Mouse (Mus musculus): ENCODE measurements around the gene Il34. TPM values are rescaled to one million over a fixed set of nuclear protein-coding genes. Genes with fewer than 3 reads are reported as not detected.

Gene Il34
- polyA plus RNA-seq, 1 experiment from 2014 or later, result 2.0 TPM

DNA sequence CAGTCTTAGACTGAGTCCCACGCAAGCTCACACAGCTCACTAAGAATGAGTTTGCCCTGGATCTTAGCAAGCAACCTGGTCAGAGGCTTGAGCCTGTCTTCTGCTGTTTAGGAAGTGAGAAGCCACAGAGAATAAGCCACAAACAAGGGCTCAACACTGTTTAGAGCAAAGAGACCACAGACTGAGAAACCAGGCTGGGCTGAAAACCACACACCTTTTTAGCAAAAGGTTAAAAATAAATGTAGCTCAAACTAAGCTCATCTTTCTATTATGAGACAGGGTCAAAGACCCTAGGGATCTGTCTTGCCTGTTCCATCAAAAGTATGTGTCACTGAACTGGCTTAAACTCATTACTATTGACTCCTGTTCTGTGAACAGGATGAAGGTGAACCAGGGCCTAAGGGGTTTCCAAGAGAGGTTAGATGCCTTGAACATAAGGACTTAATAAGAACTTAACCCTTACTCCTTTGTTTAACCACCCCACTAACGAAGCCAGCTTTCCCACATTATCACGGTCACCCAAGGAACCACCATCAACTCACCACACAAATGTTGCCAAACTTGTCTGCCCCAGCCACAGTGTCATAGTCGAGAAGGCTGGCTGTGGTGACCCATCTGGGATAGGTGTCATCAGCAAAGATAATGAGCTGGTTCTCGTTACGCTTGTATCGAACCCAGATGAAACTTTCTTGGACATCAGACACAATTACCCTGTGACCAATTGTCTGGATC is 7.5 kb upstream of the Il34 start:
- WGBS, result 92% methylated on average over 7 of the region's 7 CpGs

DNA sequence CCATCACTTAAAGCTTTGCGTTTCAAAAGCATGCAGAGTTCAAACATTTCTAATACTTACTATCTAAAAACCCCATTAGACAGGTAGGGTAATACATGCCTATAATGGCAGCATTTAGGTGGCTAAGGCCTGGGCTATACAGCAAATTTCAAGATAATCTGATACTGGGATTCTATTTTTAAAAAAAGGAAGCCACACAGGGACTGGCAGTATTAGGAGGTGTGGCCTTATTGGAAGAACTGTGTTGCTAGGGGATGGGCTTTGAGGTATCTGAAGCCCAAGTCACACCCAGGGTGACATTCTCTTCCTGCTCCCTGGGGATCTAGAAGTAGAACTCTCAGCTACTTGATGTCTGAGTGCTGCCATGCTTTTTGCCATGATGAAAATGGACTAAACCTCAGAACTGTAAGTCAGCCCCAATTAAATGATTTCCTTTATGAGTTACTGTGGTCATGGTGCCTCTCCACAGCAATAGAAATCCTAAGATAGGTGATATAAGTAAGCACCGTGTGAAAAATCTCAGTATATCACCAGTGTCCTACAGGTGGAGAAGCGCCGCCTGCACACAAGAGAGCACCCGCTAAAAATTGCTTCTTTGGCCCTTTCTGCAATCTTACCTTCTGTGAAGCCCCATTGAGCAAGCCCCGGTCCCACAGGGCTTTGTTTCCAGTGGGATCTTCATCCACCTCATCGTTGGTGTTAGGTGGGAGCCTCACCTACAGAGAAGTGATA is 6.8 kb upstream of the Il34 start:
- H3K27ac ChIP-seq (ENCODE audit: low read length), result no peak overlapping the region
- peaks cover 41% of the 10 kb centered on the region for H3K36me3 ChIP-seq (ENCODE audit: control insufficient read depth, insufficient read depth, low read length)
- H3K4me3 ChIP-seq (ENCODE audit: low read length), result no peak overlapping the region
- H3K9ac ChIP-seq (ENCODE audit: low read depth, low read length), result no peak overlapping the region
- no peaks in the 10 kb centered on the region for H3K9me3 ChIP-seq (ENCODE audit: control insufficient read depth, low read length)
- no peak overlapping the region for H3K4me2 ChIP-seq (ENCODE audit: low read depth, low read length)
- WGBS, result 95% methylated on average over 7 of the region's 7 CpGs
- no peak for ATAC-seq
- H3K27me3 ChIP-seq (replicated peaks; ENCODE audit: control insufficient read depth, insufficient read depth, low read length), result no peaks in the 10 kb centered on the region
- peaks cover 13% of the 10 kb centered on the region; the same call in 1 of the 2 replicates for H3K4me1 ChIP-seq (ENCODE audit: control insufficient read depth, insufficient read depth, low read length)

More for the DNA sequence above, 7.5 kb upstream of the Il34 start:
- Histone ChIP-seq H3K4me1 (ENCODE audit: control insufficient read depth, insufficient read depth, low read length) (peaks cover 13% of the 10 kb centered on the region; the same call in 1 of the 2 replicates), H3K27ac (ENCODE audit: low read length) (no peak overlapping the region), H3K4me2 (ENCODE audit: low read depth, low read length) (no peak overlapping the region), H3K4me3 (ENCODE audit: low read length) (no peak overlapping the region), H3K9me3 (ENCODE audit: control insufficient read depth, low read length) (no peaks in the 10 kb centered on the region), H3K36me3 (ENCODE audit: control insufficient read depth, insufficient read depth, low read length) (peaks cover 43% of the 10 kb centered on the region), H3K9ac (ENCODE audit: low read depth, low read length) (no peak overlapping the region), H3K27me3 (replicated peaks; ENCODE audit: control insufficient read depth, insufficient read depth, low read length) (no peaks in the 10 kb centered on the region)
- no peak for ATAC-seq

DNA sequence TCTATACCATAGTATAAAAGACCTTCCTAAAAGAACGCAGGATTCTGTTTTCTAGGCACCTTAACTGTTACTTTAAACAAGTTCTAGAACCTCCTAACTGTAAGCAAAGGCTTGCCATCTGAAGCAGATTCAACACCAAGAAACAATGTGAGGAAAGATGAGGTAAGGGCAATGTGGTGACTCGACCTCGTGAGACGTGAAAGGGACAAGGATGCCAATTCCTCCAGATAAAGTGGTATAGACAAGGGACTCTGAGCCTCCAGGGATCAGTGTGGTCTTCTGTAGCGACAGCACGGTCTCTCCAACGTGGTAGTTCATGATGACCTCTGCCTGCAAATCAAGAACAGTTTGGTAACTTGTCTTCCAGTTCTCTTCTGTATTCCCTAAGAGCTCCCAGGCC is 6.1 kb upstream of the Il34 start:
- Histone ChIP-seq H3K27me3 (replicated peaks; ENCODE audit: control insufficient read depth, insufficient read depth, low read length) (no peaks in the 10 kb centered on the region), H3K4me1 (ENCODE audit: control insufficient read depth, insufficient read depth, low read length) (peaks cover 13% of the 10 kb centered on the region; the same call in 1 of the 2 replicates), H3K36me3 (ENCODE audit: control insufficient read depth, insufficient read depth, low read length) (peaks cover 36% of the 10 kb centered on the region), H3K9ac (ENCODE audit: low read depth, low read length) (no peak overlapping the region), H3K9me3 (ENCODE audit: control insufficient read depth, low read length) (no peaks in the 10 kb centered on the region), H3K4me3 (ENCODE audit: low read length) (no peak overlapping the region), H3K27ac (ENCODE audit: low read length) (no peak overlapping the region), H3K4me2 (ENCODE audit: low read depth, low read length) (no peak overlapping the region)
- ATAC-seq, result no peak
- 93% methylated on average over 7 of the region's 7 CpGs for WGBS

DNA sequence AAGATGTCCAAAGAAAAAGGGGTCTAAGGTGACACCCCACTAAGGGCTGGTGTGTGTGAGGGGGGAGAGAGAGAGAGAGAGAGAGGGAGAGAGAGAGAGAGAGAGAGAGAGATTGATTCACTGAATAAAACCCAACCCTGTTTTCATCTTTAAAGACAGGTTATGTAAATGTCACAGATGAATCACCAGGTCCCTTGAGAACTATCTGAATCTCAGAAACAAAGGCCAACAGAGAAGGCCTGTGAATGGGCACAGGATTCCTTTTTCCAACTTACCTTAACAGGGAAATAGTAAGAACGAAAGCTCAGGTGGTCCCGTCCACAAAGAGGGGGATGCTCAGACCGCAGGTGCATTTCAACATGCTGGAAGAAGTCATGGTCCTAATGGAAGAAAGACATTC is 5.4 kb upstream of the Il34 start:
- H3K36me3 ChIP-seq (ENCODE audit: control insufficient read depth, insufficient read depth, low read length), result peaks cover 36% of the 10 kb centered on the region
- no peaks in the 10 kb centered on the region for H3K27me3 ChIP-seq (replicated peaks; ENCODE audit: control insufficient read depth, insufficient read depth, low read length)
- ATAC-seq, result no peak
- no peak overlapping the region for H3K27ac ChIP-seq (ENCODE audit: low read length)
- 92% methylated on average over 3 of the region's 3 CpGs for WGBS
- no peak overlapping the region for H3K4me2 ChIP-seq (ENCODE audit: low read depth, low read length)
- H3K4me1 ChIP-seq (ENCODE audit: control insufficient read depth, insufficient read depth, low read length), result peaks cover 13% of the 10 kb centered on the region; the same call in 1 of the 2 replicates
- no peak overlapping the region for H3K4me3 ChIP-seq (ENCODE audit: low read length)
- no peak overlapping the region for H3K9ac ChIP-seq (ENCODE audit: low read depth, low read length)
- H3K9me3 ChIP-seq (ENCODE audit: control insufficient read depth, low read length), result no peaks in the 10 kb centered on the region

DNA sequence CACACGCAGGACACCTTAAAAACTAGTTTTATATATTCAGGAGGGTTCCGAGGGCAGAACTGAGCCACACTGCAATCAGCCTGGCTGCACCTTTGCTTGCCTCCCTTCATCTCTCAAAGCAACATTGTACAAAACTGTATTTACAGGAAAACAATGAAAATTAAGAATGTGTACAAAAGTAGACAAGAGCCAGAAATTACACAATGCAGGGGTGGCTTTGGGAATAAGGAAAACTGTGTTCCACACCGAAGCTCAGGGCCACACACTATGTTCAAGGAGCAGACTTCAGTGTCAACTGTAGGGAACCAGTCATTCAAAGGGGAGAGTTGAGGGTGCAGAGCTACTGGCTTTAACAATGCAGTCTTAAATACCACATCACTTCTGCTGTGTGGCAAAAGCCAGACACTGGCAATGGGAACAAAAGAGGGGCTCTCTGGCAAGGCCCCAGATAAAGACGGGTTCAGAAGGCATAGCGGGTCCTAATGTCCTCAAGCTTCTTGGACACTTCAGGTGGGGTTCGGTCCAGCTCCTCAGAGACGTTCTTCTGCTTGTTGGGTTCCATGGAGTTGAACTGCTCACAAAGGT is 4.8 kb upstream of the Il34 start:
- Histone ChIP-seq H3K4me1 (ENCODE audit: control insufficient read depth, insufficient read depth, low read length) (peaks cover 14% of the 10 kb centered on the region; the same call in 1 of the 2 replicates), H3K9me3 (ENCODE audit: control insufficient read depth, low read length) (no peaks in the 10 kb centered on the region), H3K27me3 (replicated peaks; ENCODE audit: control insufficient read depth, insufficient read depth, low read length) (no peaks in the 10 kb centered on the region), H3K36me3 (ENCODE audit: control insufficient read depth, insufficient read depth, low read length) (peaks cover 36% of the 10 kb centered on the region), H3K9ac (ENCODE audit: low read depth, low read length) (no peak overlapping the region), H3K27ac (ENCODE audit: low read length) (no peak overlapping the region), H3K4me3 (ENCODE audit: low read length) (no peak overlapping the region), H3K4me2 (ENCODE audit: low read depth, low read length) (no peak overlapping the region)
- 90% methylated on average over 7 of the region's 7 CpGs for WGBS
- no peak for ATAC-seq

DNA sequence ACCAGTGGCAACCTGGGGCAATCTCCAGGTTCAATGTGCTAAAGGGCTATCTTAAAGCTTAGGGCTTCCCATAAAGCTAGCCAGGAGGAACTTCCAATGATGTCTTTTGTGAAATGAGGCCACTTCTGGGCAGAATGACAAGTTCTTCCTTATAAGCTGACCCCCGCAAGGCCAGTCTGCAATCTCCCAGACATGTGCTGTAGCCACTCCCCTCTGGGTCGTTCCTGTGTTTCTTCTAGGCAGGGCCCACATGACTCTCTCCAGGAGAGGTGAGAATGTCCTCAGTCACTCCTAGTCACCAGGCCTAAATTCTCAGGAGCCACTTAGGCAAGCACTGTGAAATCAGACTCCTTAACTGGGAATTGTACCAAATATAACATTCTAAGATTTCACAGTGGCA is 4.1 kb upstream of the Il34 start:
- H3K4me3 ChIP-seq (ENCODE audit: low read length), result no peak overlapping the region
- H3K27ac ChIP-seq (ENCODE audit: low read length), result no peak overlapping the region
- H3K4me1 ChIP-seq (ENCODE audit: control insufficient read depth, insufficient read depth, low read length), result peaks cover 15% of the 10 kb centered on the region; the same call in 1 of the 2 replicates
- H3K27me3 ChIP-seq (replicated peaks; ENCODE audit: control insufficient read depth, insufficient read depth, low read length), result no peaks in the 10 kb centered on the region
- H3K4me2 ChIP-seq (ENCODE audit: low read depth, low read length), result no peak overlapping the region
- H3K9ac ChIP-seq (ENCODE audit: low read depth, low read length), result no peak overlapping the region
- H3K9me3 ChIP-seq (ENCODE audit: control insufficient read depth, low read length), result no peaks in the 10 kb centered on the region
- ATAC-seq, result no peak
- 36% methylated on average over 2 of the region's 2 CpGs for WGBS
- peaks cover 34% of the 10 kb centered on the region for H3K36me3 ChIP-seq (ENCODE audit: control insufficient read depth, insufficient read depth, low read length)

GRCm38 (mm10) chr8:110808495-110809472 is 3.1 kb upstream of the Il34 start:
- no peaks in the 10 kb centered on the region for H3K27me3 ChIP-seq (replicated peaks; ENCODE audit: control insufficient read depth, insufficient read depth, low read length)
- no peak overlapping the region for H3K9ac ChIP-seq (ENCODE audit: low read depth, low read length)
- H3K36me3 ChIP-seq (ENCODE audit: control insufficient read depth, insufficient read depth, low read length), result peaks cover 31% of the 10 kb centered on the region
- no peaks in the 10 kb centered on the region for H3K9me3 ChIP-seq (ENCODE audit: control insufficient read depth, low read length)
- no peak overlapping the region for H3K4me2 ChIP-seq (ENCODE audit: low read depth, low read length)
- H3K4me1 ChIP-seq (ENCODE audit: control insufficient read depth, insufficient read depth, low read length), result peaks cover 15% of the 10 kb centered on the region; the same call in 1 of the 2 replicates
- no peak overlapping the region for H3K4me3 ChIP-seq (ENCODE audit: low read length)
- peak overlapping the region; percentile 61 for H3K27ac ChIP-seq (ENCODE audit: low read length)
- WGBS, result 49% methylated on average over 13 of the region's 13 CpGs
- ATAC-seq, result peak; percentile 58

- H3K9ac ChIP-seq (ENCODE audit: low read depth, low read length), result no peak overlapping the region
- H3K4me2 ChIP-seq (ENCODE audit: low read depth, low read length), result no peak overlapping the region
- no peak for ATAC-seq
- peaks cover 15% of the 10 kb centered on the region; the same call in 1 of the 2 replicates for H3K4me1 ChIP-seq (ENCODE audit: control insufficient read depth, insufficient read depth, low read length)
- H3K27ac ChIP-seq (ENCODE audit: low read length), result no peak overlapping the region
- H3K27me3 ChIP-seq (replicated peaks; ENCODE audit: control insufficient read depth, insufficient read depth, low read length), result no peaks in the 10 kb centered on the region
- H3K36me3 ChIP-seq (ENCODE audit: control insufficient read depth, insufficient read depth, low read length), result peaks cover 8% of the 10 kb centered on the region
- WGBS, result 70% methylated on average over 1 of the region's 1 CpGs
- H3K4me3 ChIP-seq (ENCODE audit: low read length), result no peak overlapping the region
- H3K9me3 ChIP-seq (ENCODE audit: control insufficient read depth, low read length), result no peaks in the 10 kb centered on the region
Observed at GRCm38 (mm10) chr8:110806146-110806545, 422 bp upstream of the Il34 start.
